Mouse (Mus musculus) left cerebral cortex, postnatal 14 days (tissue): ENCODE measurements around the gene Ppp2r5b. TPM values are rescaled to one million over a fixed set of nuclear protein-coding genes. Genes with fewer than 3 reads are reported as not detected.

Experiments used
- DNase-seq, 2 experiments: peaks; one replicate each; pipeline ENCODE4 v3.0.0; 2021 to 2022; ENCODE audit warnings: low spot score in 2 of 2, mixed read lengths in 1 of 2
- intact Hi-C: fragments of 180-260 bp; cut with DNase I; formaldehyde crosslinking; loops from one replicate; pipeline ENCODE4 v1.15.1; 2025
- total RNA-seq, 2 experiments: library from RNA; stranded (reverse); gene quantifications; 2 replicates each; pipeline ENCODE4 v1.2.3; 2021

Ppp2r5b gene
- total RNA-seq, 2 experiments from 2014 or later = 187 to 194 TPM

- intact Hi-C loops = no loop called here
- no peak for DNase-seq
These were observed 35.0 kb upstream of the Ppp2r5b start for GRCm38 (mm10) chr19:6270661-6271060.

- intact Hi-C loops = loop anchor here (2.0 kb wide), 1 partner anchor 61 kb away; no protein-coding TSS in a partner anchor
- DNase-seq = no peak
These were observed 34.3 kb upstream of the Ppp2r5b start for GRCm38 (mm10) chr19:6269798-6270475.

GRCm38 (mm10) chr19:6268670-6269132 lies 33.0 kb upstream of the Ppp2r5b start:
- intact Hi-C loops = loop anchor here (1.0 to 2.0 kb wide), 2 partner anchors 36 to 62 kb away; no protein-coding TSS in a partner anchor

GRCm38 (mm10) chr19:6268170-6268528 lies 32.5 kb upstream of the Ppp2r5b start:
- intact Hi-C loops = loop anchor here (1.0 to 2.0 kb wide), 2 partner anchors 36 to 63 kb away; no protein-coding TSS in a partner anchor

More at GRCm38 (mm10) chr19:6268670-6269132, 33.0 kb upstream of the Ppp2r5b start:
- DNase-seq = no peak

GRCm38 (mm10) chr19:6267306-6268169 lies 31.9 kb upstream of the Ppp2r5b start:
- no peak for DNase-seq
- intact Hi-C loops = loop anchor here (1.0 to 2.0 kb wide), 2 partner anchors 37 to 63 kb away; no protein-coding TSS in a partner anchor

More at GRCm38 (mm10) chr19:6268170-6268528, 32.5 kb upstream of the Ppp2r5b start:
- DNase-seq = peak; percentile 85 to 88

GRCm38 (mm10) chr19:6265727-6266182 lies 30.1 kb upstream of the Ppp2r5b start:
- intact Hi-C loops = no loop called here
- no peak for DNase-seq

- no peak for DNase-seq
- intact Hi-C loops = no loop called here
These were observed 29.3 kb upstream of the Ppp2r5b start for GRCm38 (mm10) chr19:6264945-6265344.

- DNase-seq = peak in 1 of 2 experiments; percentile 31
- intact Hi-C loops = no loop called here
These were observed 28.5 kb upstream of the Ppp2r5b start for GRCm38 (mm10) chr19:6264200-6264599.

- DNase-seq = no peak
- intact Hi-C loops = no loop called here
These were observed 27.3 kb upstream of the Ppp2r5b start for GRCm38 (mm10) chr19:6262839-6263433.

GRCm38 (mm10) chr19:6262222-6262621 lies 26.6 kb upstream of the Ppp2r5b start:
- intact Hi-C loops = no loop called here
- DNase-seq = peak; percentile 63 to 79

GRCm38 (mm10) chr19:6261379-6261778 lies 25.7 kb upstream of the Ppp2r5b start:
- intact Hi-C loops = no loop called here
- no peak for DNase-seq

- no peak for DNase-seq
- intact Hi-C loops = no loop called here
These were observed 25.3 kb upstream of the Ppp2r5b start for GRCm38 (mm10) chr19:6260946-6261345.

GRCm38 (mm10) chr19:6260428-6260827 lies 24.8 kb upstream of the Ppp2r5b start:
- no peak for DNase-seq

GRCm38 (mm10) chr19:6253021-6253420 lies 17.3 kb upstream of the Ppp2r5b start:
- intact Hi-C loops = no loop called here
- no peak for DNase-seq

More at GRCm38 (mm10) chr19:6260428-6260827, 24.8 kb upstream of the Ppp2r5b start:
- intact Hi-C loops = no loop called here

- no peak for DNase-seq
- intact Hi-C loops = no loop called here
These were observed 12.0 kb upstream of the Ppp2r5b start for GRCm38 (mm10) chr19:6247526-6248300.

- intact Hi-C loops = no loop called here
- no peak for DNase-seq
These were observed 10.1 kb upstream of the Ppp2r5b start for GRCm38 (mm10) chr19:6245806-6246205.

- no peak for DNase-seq
- intact Hi-C loops = no loop called here
These were observed 7.6 kb upstream of the Ppp2r5b start for GRCm38 (mm10) chr19:6243226-6243625.

- no peak for DNase-seq
- intact Hi-C loops = no loop called here
These were observed 6.6 kb upstream of the Ppp2r5b start for GRCm38 (mm10) chr19:6242281-6242680.
